Mouse (Mus musculus): ENCODE data around the gene Ap1m2. TPM values are rescaled to one million over a fixed set of nuclear protein-coding genes. Genes with fewer than 3 reads are reported as not detected.
"Not testable (repeated sequence)": the region's sequence is repeated elsewhere in the genome, so short reads cannot be mapped to it uniquely, and the experiment has no call there.

The Ap1m2 gene
- polyA plus RNA-seq, 1 experiment from 2014 or later: 46.9 TPM

- H3K36me3 ChIP-seq: no peaks in the 10 kb centered on the region
- H3K4me2 ChIP-seq (replicated peaks): no peak overlapping the region
- H3K9me3 ChIP-seq (replicated peaks): no peaks in the 10 kb centered on the region
- WGBS: 8% methylated on average over 11 of the region's 11 CpGs
- H3K4me3 ChIP-seq (replicated peaks): no peak overlapping the region
- no peak overlapping the region for H3K9ac ChIP-seq
- no peak for ATAC-seq (ENCODE audit: insufficient number of reproducible peaks, low FRiP score, low TSS enrichment, low read depth)
- H3K4me1 ChIP-seq: 0 out of 2 replicates have a peak, but pooled peaks cover 2% of the 10 kb centered on the region
- H3K27me3 ChIP-seq: peaks cover 15% of the 10 kb centered on the region
- H3K27ac ChIP-seq (replicated peaks): no peak overlapping the region
Measured at GRCm38 (mm10) chr9:21313394-21313793, 1.3 kb upstream of the Ap1m2 start.

DNA sequence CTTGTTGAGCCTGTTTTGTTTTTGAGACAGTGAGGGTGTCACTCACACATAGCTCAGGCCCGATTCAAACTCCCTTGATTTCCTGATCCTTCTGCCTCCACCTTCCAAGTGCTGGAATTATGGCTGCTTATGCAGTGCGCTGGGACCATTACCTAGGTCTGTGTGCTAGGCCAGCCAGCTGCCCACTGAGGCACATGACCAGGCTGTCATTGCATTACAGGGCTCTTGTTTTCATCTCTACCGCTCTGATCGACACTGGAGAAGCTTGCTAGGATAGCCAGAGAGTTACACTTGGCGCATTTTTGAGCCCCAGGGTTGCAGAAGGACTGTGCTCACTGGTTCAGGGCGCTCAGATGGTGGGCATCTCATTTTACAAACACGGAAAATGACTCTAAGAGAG, 442 bp downstream of the Ap1m2 start:
- Histone ChIP-seq H3K9ac (peak overlapping the region; percentile 37), H3K27ac (replicated peaks) (peak overlapping the region; percentile 65; the same call in 1 of the 2 replicates), H3K9me3 (replicated peaks) (no peaks in the 10 kb centered on the region), H3K4me1 (0 out of 2 replicates have a peak, but pooled peaks cover 2% of the 10 kb centered on the region), H3K4me3 (replicated peaks) (peak overlapping the region; percentile 47), H3K27me3 (peaks cover 15% of the 10 kb centered on the region), H3K36me3 (no peaks in the 10 kb centered on the region), H3K4me2 (replicated peaks) (peak overlapping the region; percentile 36)
- WGBS: 19% methylated on average over 7 of the region's 7 CpGs
- ATAC-seq (ENCODE audit: insufficient number of reproducible peaks, low FRiP score, low TSS enrichment, low read depth): no peak

DNA sequence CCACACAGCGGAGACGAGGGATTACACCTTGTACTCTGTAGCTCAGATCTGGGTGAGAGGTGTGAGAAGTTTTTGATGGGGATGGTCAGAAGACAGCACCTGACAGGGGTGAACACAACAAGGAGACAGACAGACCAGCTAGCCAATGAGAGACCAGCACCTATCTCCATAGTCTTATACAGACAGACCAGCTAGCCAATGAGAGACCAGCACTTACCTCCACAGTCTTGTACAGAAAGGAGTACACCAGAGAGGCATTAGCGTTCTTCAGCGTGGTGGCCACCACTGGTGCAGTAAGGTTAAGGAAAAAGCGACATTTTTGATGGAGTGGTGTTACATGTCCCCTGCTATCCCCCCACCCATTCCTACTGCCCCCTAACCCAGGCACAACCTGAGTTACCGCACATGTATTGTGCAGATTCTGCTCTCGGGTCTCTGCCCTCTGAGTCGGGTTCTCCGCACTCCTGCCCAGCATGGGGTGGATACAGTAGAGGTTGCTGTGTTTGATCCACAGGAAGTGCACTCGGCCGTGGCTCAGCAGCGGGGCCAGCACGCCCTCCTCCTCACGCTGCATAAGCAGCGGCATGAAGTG, 2.9 kb downstream of the Ap1m2 start:
- ATAC-seq (ENCODE audit: insufficient number of reproducible peaks, low FRiP score, low TSS enrichment, low read depth): no peak
- Histone ChIP-seq H3K9ac (no peak overlapping the region), H3K4me3 (replicated peaks) (no peak overlapping the region), H3K36me3 (no peaks in the 10 kb centered on the region), H3K9me3 (replicated peaks) (no peaks in the 10 kb centered on the region), H3K27ac (replicated peaks) (no peak overlapping the region), H3K4me2 (replicated peaks) (no peak overlapping the region), H3K27me3 (peaks cover 15% of the 10 kb centered on the region), H3K4me1 (0 out of 2 replicates have a peak, but pooled peaks cover 2% of the 10 kb centered on the region)
- WGBS: 67% methylated on average over 15 of the region's 15 CpGs

GRCm38 (mm10) chr9:21305065-21305464, 7.1 kb downstream of the Ap1m2 start:
- H3K27ac ChIP-seq (replicated peaks): no peak overlapping the region
- H3K4me3 ChIP-seq (replicated peaks): no peak overlapping the region
- H3K4me1 ChIP-seq: no peaks in the 10 kb centered on the region
- no peaks in the 10 kb centered on the region for H3K9me3 ChIP-seq (replicated peaks)
- WGBS: 86% methylated on average over 7 of the region's 7 CpGs
- no peak overlapping the region for H3K9ac ChIP-seq
- no peaks in the 10 kb centered on the region for H3K27me3 ChIP-seq
- ATAC-seq (ENCODE audit: insufficient number of reproducible peaks, low FRiP score, low TSS enrichment, low read depth): no peak
- no peak overlapping the region for H3K4me2 ChIP-seq (replicated peaks)
- H3K36me3 ChIP-seq: 0 out of 2 replicates have a peak, but pooled peaks cover 2% of the 10 kb centered on the region

- Histone ChIP-seq H3K4me1 (no peaks in the 10 kb centered on the region), H3K4me2 (replicated peaks) (no peak overlapping the region), H3K36me3 (0 out of 2 replicates have a peak, but pooled peaks cover 2% of the 10 kb centered on the region), H3K27ac (replicated peaks) (no peak overlapping the region), H3K27me3 (no peaks in the 10 kb centered on the region), H3K9me3 (replicated peaks) (no peaks in the 10 kb centered on the region), H3K4me3 (replicated peaks) (no peak overlapping the region), H3K9ac (no peak overlapping the region)
- ATAC-seq (ENCODE audit: insufficient number of reproducible peaks, low FRiP score, low TSS enrichment, low read depth): no peak
- WGBS: 78% methylated on average over 10 of the region's 10 CpGs
Measured at GRCm38 (mm10) chr9:21299014-21299413, 13.1 kb downstream of the Ap1m2 start.

DNA sequence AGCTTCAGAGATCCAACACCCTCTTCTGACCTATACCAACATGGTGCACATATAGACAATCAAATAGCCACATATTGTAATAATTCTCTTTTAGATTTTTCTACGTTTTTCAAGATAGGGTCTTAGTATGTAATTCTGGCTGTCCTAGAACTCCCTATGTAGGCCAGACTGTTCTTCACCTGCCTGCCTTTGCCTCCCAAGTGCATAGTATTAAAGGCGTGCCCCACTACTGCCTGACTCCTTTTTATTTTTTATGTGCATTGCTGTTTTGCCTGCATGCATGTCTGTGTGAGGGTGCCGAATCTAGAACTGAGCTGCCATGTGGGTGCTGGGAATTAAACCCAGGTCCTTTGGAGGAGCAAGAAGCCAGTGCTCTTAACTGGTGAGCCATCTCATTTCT, 19.9 kb downstream of the Ap1m2 start:
- H3K36me3 ChIP-seq: peaks cover 2% of the 10 kb centered on the region; the same call in 1 of the 2 replicates
- H3K9ac ChIP-seq: no peak overlapping the region
- 82% methylated on average over 3 of the region's 3 CpGs for WGBS
- H3K27me3 ChIP-seq: no peaks in the 10 kb centered on the region
- no peak overlapping the region for H3K27ac ChIP-seq (replicated peaks)
- H3K9me3 ChIP-seq (replicated peaks): no peaks in the 10 kb centered on the region
- H3K4me1 ChIP-seq: peaks cover 23% of the 10 kb centered on the region
- H3K4me2 ChIP-seq (replicated peaks): peak overlapping the region; percentile 76; the same call in 1 of the 2 replicates
- no peak for ATAC-seq (ENCODE audit: insufficient number of reproducible peaks, low FRiP score, low TSS enrichment, low read depth)
- H3K4me3 ChIP-seq (replicated peaks): no peak overlapping the region

DNA sequence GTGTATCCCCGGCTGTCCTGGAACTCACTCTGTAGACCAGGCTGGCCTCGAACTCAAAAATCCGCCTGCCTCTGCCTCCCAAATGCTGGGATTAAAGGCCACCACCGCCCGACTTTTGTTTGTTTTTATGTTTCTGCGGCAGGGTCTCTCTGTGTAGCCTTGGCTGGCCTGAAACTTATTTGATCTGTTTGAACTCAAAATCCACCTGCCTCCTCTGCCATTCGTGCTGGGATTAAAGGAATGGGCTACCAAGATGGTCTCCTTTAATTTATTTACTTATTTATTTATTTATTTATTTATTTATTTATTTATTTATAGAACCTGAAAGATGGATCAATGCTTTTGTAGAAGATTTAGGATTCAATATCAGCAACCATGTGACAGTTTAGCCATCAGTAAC, 20.3 kb downstream of the Ap1m2 start:
- H3K27me3 ChIP-seq; H3K36me3 ChIP-seq; ATAC-seq (ENCODE audit: insufficient number of reproducible peaks, low FRiP score, low TSS enrichment, low read depth); H3K9me3 ChIP-seq (replicated peaks); H3K9ac ChIP-seq: not testable (repeated sequence)
- WGBS: 11% methylated on average over 7 of the region's 7 CpGs
- peaks cover 27% of the 10 kb centered on the region for H3K4me1 ChIP-seq
- H3K27ac ChIP-seq (replicated peaks): peak overlapping the region; percentile 84
- H3K4me2 ChIP-seq (replicated peaks): peak overlapping the region; percentile 76
- peak overlapping the region; percentile 80 for H3K4me3 ChIP-seq (replicated peaks)

DNA sequence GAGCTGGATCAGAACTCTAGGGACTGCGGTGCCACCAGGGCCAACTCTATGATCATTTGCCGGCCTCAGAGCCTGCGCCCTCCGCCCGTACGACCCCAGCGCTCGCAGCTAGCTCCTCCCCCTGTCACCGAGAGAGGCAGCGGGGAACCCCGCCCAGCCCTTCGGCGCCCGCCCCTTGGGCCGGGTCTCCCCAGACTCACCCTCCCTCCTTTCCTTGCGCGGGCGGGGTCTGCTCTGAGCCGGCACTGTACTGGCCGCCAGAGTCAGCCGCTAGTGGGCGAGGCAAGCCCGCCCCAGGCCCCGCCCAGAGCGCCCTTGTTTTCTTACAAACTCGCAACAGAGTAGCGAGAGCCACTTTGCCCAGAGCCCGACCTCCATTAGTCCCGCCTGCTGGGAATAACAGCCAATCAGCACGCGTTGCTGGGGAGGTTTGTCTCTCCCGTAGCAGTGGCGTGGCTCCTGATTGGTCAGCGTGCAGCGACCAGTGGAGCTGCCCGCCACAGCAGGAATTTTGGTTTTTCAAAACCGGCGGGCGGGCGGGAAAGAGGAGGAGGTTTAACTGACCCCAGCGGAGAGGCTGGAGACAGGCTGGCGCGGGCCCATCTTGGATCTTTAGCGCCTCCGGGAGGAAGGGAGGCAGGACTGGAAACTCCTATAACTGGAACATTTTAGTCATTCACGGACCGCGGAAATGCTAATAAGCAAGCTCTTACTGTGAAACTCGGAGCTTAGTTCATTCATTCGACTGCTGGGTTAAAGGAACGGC, 20.9 kb downstream of the Ap1m2 start, which contains the start of gene Cdkn2d:
Gene Cdkn2d, minus strand, starts transcription at position 386 of the 766 bp plus-strand sequence.
- Histone ChIP-seq H3K27me3 (no peaks in the 10 kb centered on the region), H3K9me3 (replicated peaks) (no peaks in the 10 kb centered on the region), H3K27ac (replicated peaks) (peak within 1 kb of the TSS; percentile 84), H3K9ac (peak within 1 kb of the TSS; percentile 66), H3K4me2 (replicated peaks) (peak within 1 kb of the TSS; percentile 76), H3K4me3 (replicated peaks) (peak within 1 kb of the TSS; percentile 80), H3K4me1 (peaks cover 33% of the 10 kb centered on the region), H3K36me3 (peaks cover 2% of the 10 kb centered on the region; the same call in 1 of the 2 replicates)
- under 1% methylated on average over 50 of the region's 51 CpGs for WGBS
- ATAC-seq (ENCODE audit: insufficient number of reproducible peaks, low FRiP score, low TSS enrichment, low read depth): peak; percentile 97

GRCm38 (mm10) chr9:21290589-21290988, 21.5 kb downstream of the Ap1m2 start:
- no peak for ATAC-seq (ENCODE audit: insufficient number of reproducible peaks, low FRiP score, low TSS enrichment, low read depth)
- WGBS: under 1% methylated on average over 20 of the region's 20 CpGs

GRCm38 (mm10) chr9:21289337-21289671, 22.8 kb downstream of the Ap1m2 start:
- H3K4me2 ChIP-seq (replicated peaks): peak overlapping the region; percentile 76
- H3K9me3 ChIP-seq (replicated peaks): no peaks in the 10 kb centered on the region
- H3K36me3 ChIP-seq: peaks cover 16% of the 10 kb centered on the region
- ATAC-seq (ENCODE audit: insufficient number of reproducible peaks, low FRiP score, low TSS enrichment, low read depth): no peak
- peak overlapping the region; percentile 80 for H3K4me3 ChIP-seq (replicated peaks)
- peak overlapping the region; percentile 94; the same call in 1 of the 2 replicates for H3K27ac ChIP-seq (replicated peaks)
- H3K4me1 ChIP-seq: peaks cover 37% of the 10 kb centered on the region
- H3K27me3 ChIP-seq: no peaks in the 10 kb centered on the region
- 84% methylated on average over 2 of the region's 2 CpGs for WGBS
- H3K9ac ChIP-seq: no peak overlapping the region

More at GRCm38 (mm10) chr9:21290589-21290988, 21.5 kb downstream of the Ap1m2 start:
- H3K36me3 ChIP-seq: peaks cover 4% of the 10 kb centered on the region
- H3K27ac ChIP-seq (replicated peaks): peak overlapping the region; percentile 84
- H3K27me3 ChIP-seq: no peaks in the 10 kb centered on the region
- peak overlapping the region; percentile 66 for H3K9ac ChIP-seq
- no peaks in the 10 kb centered on the region for H3K9me3 ChIP-seq (replicated peaks)
- H3K4me1 ChIP-seq: peaks cover 34% of the 10 kb centered on the region
- peak overlapping the region; percentile 80 for H3K4me3 ChIP-seq (replicated peaks)
- peak overlapping the region; percentile 76 for H3K4me2 ChIP-seq (replicated peaks)
